Mouse (Mus musculus) embryonic facial prominence, embryonic 10.5 days (tissue): Measurements from ENCODE around the gene Slc37a2. TPM values are rescaled to one million over a fixed set of nuclear protein-coding genes. Genes with fewer than 3 reads are reported as not detected.

ENCODE experiments used
- DNase-seq: peaks from one replicate; pipeline ENCODE4 v3.0.0-alpha.2; 2017; ENCODE audit warnings: low spot score
- H3K27ac ChIP-seq: fragments of 300-500 bp; sonication (generic); replicated peaks from 2 replicates; pipeline ENCODE4 v1.5.1; 2016; ENCODE audit warnings: mild to moderate bottlenecking
- H3K27me3 ChIP-seq: fragments of 300-500 bp; sonication (generic); replicated peaks from 2 replicates; pipeline ENCODE4 v1.6.1; 2016; ENCODE audit warnings: low read depth, mild to moderate bottlenecking; ENCODE audit not compliant: poor library complexity, severe bottlenecking
- H3K36me3 ChIP-seq: fragments of 300-500 bp; sonication (generic); replicated peaks from 2 replicates; pipeline ENCODE4 v1.6.1; 2016; ENCODE audit warnings: mild to moderate bottlenecking, moderate library complexity
- H3K4me1 ChIP-seq: fragments of 300-500 bp; sonication (generic); 2 replicates; pipeline ENCODE4 v1.6.1; 2016
- H3K4me3 ChIP-seq: fragments of 300-500 bp; sonication (generic); 2 replicates; pipeline ENCODE4 v1.5.1; 2016; ENCODE audit warnings: mild to moderate bottlenecking, moderate library complexity
- H3K9me3 ChIP-seq: fragments of 300-500 bp; sonication (generic); 2 replicates; pipeline ENCODE4 v1.6.1; 2016; ENCODE audit warnings: mild to moderate bottlenecking
- WGBS: fragments of 180-500 bp; shearing (Covaris S2); methylation state at CpG from one replicate; pipeline ENCODE4 v1.1.7; 2016; 5-methylcytosine and 5-hydroxymethylcytosine counted together
- polyA plus RNA-seq: library from polyadenylated mRNA; unstranded; fragments of >200 nt; fragmentation: Nextera tagmentation; extraction: Ambion mirVana; gene quantifications from 2 replicates; pipeline ENCODE4 v1.2.1, GENCODE M21; 2016

Slc37a2 gene
- polyA plus RNA-seq, 1 experiment from 2014 or later: 2.1 TPM

DNA sequence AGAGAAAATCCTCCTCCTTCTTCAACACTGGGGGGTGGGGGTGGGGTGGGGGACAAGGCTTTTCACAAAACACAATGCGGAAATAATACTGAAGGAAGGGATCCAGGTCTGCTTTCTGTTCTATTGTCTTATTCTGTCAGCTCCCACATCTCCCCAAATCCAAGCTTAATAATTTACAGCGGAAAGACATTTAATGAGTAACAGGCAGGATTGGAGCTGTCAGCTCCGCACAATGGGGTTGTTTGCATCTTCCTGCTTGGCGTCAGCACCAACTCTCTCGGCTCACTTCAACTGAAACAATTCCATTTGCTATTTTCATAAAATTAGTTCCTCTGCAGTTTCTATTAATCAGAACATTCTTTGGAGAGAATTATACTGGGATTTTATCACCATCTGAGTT lies 51.7 kb downstream of the Slc37a2 start:
- Histone ChIP-seq H3K27ac (no peak overlapping the region), H3K27me3 (no peaks in the 10 kb centered on the region), H3K4me1 (peaks cover 16% of the 10 kb centered on the region), H3K4me3 (no peak overlapping the region), H3K9me3 (no peaks in the 10 kb centered on the region), H3K36me3 (no peaks in the 10 kb centered on the region)
- no peak for DNase-seq
- WGBS: 51% methylated on average over 5 of the region's 5 CpGs

DNA sequence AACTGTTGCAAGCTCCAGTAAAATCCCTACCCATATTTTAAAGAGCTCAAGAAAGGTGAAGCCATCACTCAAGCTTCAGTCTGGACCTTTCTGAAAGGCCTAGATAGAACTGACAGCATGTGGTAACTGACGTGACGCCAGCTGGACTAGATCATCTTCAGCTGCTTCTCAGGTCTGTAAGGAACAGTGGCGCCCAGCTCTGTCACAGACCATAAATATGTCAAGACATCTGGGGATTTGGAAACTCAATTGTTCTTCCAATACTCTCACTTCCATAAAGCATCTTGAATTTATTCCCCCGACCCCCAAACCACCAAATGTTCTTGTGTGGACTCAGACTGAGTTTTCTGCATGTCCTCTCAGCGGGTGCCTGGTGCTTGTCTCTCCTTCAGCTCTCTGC lies 55.1 kb downstream of the Slc37a2 start:
- no peak for DNase-seq
- peaks cover 5% of the 10 kb centered on the region; the same call in 1 of the 2 replicates for H3K4me1 ChIP-seq
- WGBS: 86% methylated on average over 5 of the region's 5 CpGs
- no peaks in the 10 kb centered on the region for H3K27me3 ChIP-seq
- no peaks in the 10 kb centered on the region for H3K9me3 ChIP-seq
- no peaks in the 10 kb centered on the region for H3K36me3 ChIP-seq
- no peak overlapping the region for H3K27ac ChIP-seq
- no peak overlapping the region for H3K4me3 ChIP-seq

- WGBS: 73% methylated on average over 4 of the region's 4 CpGs
- Histone ChIP-seq H3K27me3 (no peaks in the 10 kb centered on the region; the same call in 1 of the 2 replicates), H3K27ac (no peak overlapping the region), H3K4me1 (no peaks in the 10 kb centered on the region), H3K4me3 (no peak overlapping the region), H3K9me3 (no peaks in the 10 kb centered on the region), H3K36me3 (no peaks in the 10 kb centered on the region)
- DNase-seq: no peak
These were observed 58.5 kb downstream of the Slc37a2 start for GRCm38 (mm10) chr9:37197067-37197466.

- no peak for DNase-seq
- no peaks in the 10 kb centered on the region for H3K4me1 ChIP-seq
- peaks cover 5% of the 10 kb centered on the region; the same call in 1 of the 2 replicates for H3K9me3 ChIP-seq
- WGBS: 88% methylated on average over 3 of the region's 3 CpGs
- no peak overlapping the region for H3K27ac ChIP-seq
- no peaks in the 10 kb centered on the region for H3K36me3 ChIP-seq
- no peaks in the 10 kb centered on the region for H3K27me3 ChIP-seq
- H3K4me3 ChIP-seq: no peak overlapping the region
These were observed 67.5 kb downstream of the Slc37a2 start for GRCm38 (mm10) chr9:37188024-37188423.

GRCm38 (mm10) chr9:37187407-37187806 lies 68.1 kb downstream of the Slc37a2 start:
- 86% methylated on average over 5 of the region's 5 CpGs for WGBS
- no peak for DNase-seq
- H3K27ac ChIP-seq: no peak overlapping the region
- H3K9me3 ChIP-seq: peaks cover 5% of the 10 kb centered on the region; the same call in 1 of the 2 replicates
- H3K36me3 ChIP-seq: no peaks in the 10 kb centered on the region
- H3K27me3 ChIP-seq: no peaks in the 10 kb centered on the region
- no peak overlapping the region for H3K4me3 ChIP-seq
- H3K4me1 ChIP-seq: no peaks in the 10 kb centered on the region

GRCm38 (mm10) chr9:37183176-37183575 lies 72.4 kb downstream of the Slc37a2 start:
- DNase-seq: no peak
- Histone ChIP-seq H3K4me3 (no peak overlapping the region), H3K4me1 (peaks cover 17% of the 10 kb centered on the region), H3K36me3 (no peaks in the 10 kb centered on the region), H3K27ac (no peak overlapping the region), H3K9me3 (no peaks in the 10 kb centered on the region), H3K27me3 (peaks cover 8% of the 10 kb centered on the region; the same call in 1 of the 2 replicates)
- 74% methylated on average over 2 of the region's 2 CpGs for WGBS

- Histone ChIP-seq H3K4me1 (peaks cover 32% of the 10 kb centered on the region), H3K27ac (no peak overlapping the region), H3K9me3 (no peaks in the 10 kb centered on the region), H3K36me3 (no peaks in the 10 kb centered on the region), H3K27me3 (peaks cover 20% of the 10 kb centered on the region; the same call in 1 of the 2 replicates), H3K4me3 (no peak overlapping the region)
- WGBS: 70% methylated on average over 5 of the region's 5 CpGs
- DNase-seq: no peak
These were observed 73.9 kb downstream of the Slc37a2 start for GRCm38 (mm10) chr9:37181596-37181995.

DNA sequence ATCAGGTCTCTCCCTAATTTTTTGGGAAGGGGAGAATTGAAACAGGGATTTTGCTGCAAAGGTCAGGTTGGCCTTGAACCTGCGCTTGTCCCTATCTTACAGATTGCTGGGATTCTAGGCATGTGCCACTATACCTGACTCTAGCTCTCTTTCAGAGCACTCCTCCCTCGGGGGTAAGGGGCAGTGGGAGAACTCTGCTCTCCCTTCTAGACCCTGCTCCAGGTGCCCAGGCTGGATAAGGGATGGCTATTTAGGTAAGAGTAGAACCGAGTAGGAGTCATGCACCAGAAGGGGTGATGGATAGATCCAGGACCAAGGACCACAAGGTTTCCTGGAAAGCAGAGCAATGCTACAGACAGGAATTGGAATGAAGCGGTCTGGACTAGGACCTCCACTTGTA lies 75.9 kb downstream of the Slc37a2 start:
- peaks cover 40% of the 10 kb centered on the region for H3K27me3 ChIP-seq

DNA sequence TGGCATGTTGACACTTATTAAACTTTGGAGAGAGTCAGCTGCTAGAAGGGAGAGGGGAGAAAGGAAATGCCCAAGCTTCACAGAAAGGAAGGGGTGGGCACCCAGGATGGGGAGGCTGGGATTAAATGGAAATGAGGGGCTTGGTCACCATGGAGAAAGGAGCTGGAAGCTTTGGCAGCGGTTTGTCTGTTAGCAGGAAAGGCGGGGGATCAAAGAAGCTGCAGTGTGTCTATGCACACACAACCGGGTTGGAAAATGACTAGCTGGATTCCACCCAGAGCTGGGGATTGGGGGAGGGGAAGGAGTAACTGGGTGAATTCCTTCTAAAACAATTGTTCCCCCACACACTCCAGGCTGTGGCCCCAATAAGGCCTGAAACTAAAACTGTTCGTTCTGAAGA lies 76.6 kb downstream of the Slc37a2 start:
- peaks cover 32% of the 10 kb centered on the region for H3K4me1 ChIP-seq
- H3K9me3 ChIP-seq: no peaks in the 10 kb centered on the region
- peak overlapping the region; percentile 41; the same call in 1 of the 2 replicates for H3K27ac ChIP-seq
- peaks cover 45% of the 10 kb centered on the region for H3K27me3 ChIP-seq
- no peak overlapping the region for H3K4me3 ChIP-seq
- 28% methylated on average over 4 of the region's 4 CpGs for WGBS
- DNase-seq: no peak
- H3K36me3 ChIP-seq: no peaks in the 10 kb centered on the region

More for the DNA sequence above, 75.9 kb downstream of the Slc37a2 start:
- DNase-seq: no peak
- H3K4me1 ChIP-seq: peaks cover 32% of the 10 kb centered on the region
- H3K4me3 ChIP-seq: no peak overlapping the region
- H3K36me3 ChIP-seq: no peaks in the 10 kb centered on the region
- H3K27ac ChIP-seq: no peak overlapping the region
- no peaks in the 10 kb centered on the region for H3K9me3 ChIP-seq
- 88% methylated on average over 4 of the region's 4 CpGs for WGBS

Other genes starting within 250 kb of the Slc37a2 start
- 32.7 and 33.0 TPM in 2 replicates for gene Pknox2, start 108.3 kb downstream of the Slc37a2 start, polyA plus RNA-seq
- gene Tmem218, start 47.5 kb downstream of the Slc37a2 start, polyA plus RNA-seq: 10.2 and 10.8 TPM in 2 replicates
- 10.2 and 10.3 TPM in 2 replicates for gene Ccdc15, start 92.7 kb upstream of the Slc37a2 start, polyA plus RNA-seq
- 0.05 TPM in 2 replicates for gene Hepacam, start 111.6 kb upstream of the Slc37a2 start, polyA plus RNA-seq
- 6.6 and 6.8 TPM in 2 replicates for gene Robo4, start 146.2 kb upstream of the Slc37a2 start, polyA plus RNA-seq
- gene Robo3, start 177.5 kb upstream of the Slc37a2 start, polyA plus RNA-seq: 4.1 and 9.4 TPM in 2 replicates
- gene Msantd2, start 233.6 kb upstream of the Slc37a2 start, polyA plus RNA-seq: 34.4 and 36.7 TPM in 2 replicates